Mouse (Mus musculus): ENCODE data around the gene Zp3. TPM values are rescaled to one million over a fixed set of nuclear protein-coding genes. Genes with fewer than 3 reads are reported as not detected.

Zp3 gene
- polyA plus RNA-seq, 3 experiments from 2014 or later, result not detected

DNA sequence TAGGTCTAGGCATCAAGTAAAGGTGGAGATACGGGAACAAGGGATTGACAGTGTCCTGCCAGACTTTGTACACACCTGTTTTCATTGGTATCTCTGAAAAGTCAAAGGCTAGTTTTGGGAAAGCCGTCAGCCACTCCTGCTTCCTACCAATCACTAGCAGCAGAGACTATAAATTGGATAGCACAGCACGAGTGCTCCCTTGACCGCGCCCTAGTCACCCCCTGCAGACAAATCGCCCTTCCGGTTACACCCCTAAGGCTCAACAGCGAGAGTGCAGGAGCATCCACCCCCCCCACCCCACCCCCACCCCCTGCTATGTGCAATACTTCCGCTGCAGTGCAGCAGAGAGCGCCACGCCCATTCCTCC, 17.8 kb upstream of the Zp3 start:
- ATAC-seq, result no peak

DNA sequence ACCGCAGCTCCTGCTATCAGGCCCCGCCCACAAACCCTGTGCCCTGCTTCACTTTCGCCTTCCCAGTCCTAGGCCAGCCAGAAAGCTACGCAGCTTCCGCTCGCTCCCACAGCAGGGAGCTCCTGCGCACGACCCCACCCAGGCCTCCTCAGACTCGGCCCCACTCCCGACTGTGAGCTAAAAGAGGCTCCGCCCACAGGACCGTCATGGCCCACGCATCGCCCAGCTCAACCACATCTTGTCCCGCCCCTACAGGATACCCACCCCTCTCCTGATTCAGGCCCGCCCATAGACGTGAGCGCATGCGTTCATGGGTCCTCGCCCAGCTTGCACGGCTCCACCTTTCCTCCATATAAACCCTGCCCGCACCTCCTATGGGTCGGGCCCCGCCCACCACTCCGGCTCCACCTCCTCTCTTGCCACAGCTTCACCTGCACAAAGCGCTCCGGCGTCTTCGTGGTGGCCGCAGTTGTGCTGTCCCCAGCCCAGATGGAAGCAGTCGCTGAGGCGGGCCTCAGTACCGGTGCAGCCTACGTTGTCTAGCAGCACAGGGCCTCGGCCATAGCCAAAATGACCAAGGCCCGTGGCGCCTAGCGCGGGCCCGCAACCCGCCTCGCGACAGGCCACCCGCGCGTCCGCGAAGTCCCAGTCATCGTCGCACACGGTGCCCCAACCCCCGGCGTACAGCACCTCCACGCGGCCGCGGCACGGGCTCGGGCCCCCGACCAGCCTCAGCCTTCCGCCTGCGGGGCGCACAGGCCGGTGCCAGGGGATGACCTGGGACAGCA, 17.2 kb upstream of the Zp3 start:
- ATAC-seq, result peak; percentile 85

DNA sequence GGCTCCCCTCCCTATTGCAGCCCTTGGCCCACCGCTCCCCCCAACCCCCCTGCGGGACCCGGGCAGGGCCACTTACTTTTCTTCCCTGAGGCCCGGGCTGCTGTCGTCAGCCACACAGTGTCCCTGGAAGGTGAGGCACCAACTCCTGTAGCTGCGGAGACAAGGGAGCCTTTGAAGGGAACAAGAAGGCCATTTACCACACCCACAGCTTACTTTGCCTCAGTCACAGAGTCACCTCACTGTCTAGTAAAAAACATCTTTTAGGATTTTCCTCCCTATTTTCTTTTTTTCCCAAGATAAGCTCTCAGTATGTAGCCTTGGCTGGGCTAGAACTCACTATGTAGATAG, 16.6 kb upstream of the Zp3 start:
- no peak for ATAC-seq

DNA sequence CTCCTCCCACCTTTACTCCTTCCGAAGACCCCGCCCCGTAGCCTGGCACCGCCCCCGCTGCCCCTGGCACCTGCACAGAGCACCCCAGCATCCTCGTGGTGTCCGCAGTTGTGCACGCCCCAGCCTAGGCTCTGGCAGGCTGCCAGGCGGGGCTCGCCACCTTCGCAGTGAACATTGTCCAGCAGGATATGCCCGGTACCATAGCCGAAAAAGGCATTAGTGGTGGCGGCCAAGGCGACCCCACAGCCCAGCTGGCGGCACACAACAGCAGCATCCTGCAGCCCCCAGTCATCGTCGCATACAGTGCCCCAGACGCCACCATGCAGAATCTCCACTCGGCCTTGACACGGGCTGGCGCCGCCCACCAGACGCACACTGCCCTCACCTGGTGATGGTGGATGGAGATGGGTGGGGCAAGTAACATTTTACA, 14.4 kb upstream of the Zp3 start:
- no peak for ATAC-seq

DNA sequence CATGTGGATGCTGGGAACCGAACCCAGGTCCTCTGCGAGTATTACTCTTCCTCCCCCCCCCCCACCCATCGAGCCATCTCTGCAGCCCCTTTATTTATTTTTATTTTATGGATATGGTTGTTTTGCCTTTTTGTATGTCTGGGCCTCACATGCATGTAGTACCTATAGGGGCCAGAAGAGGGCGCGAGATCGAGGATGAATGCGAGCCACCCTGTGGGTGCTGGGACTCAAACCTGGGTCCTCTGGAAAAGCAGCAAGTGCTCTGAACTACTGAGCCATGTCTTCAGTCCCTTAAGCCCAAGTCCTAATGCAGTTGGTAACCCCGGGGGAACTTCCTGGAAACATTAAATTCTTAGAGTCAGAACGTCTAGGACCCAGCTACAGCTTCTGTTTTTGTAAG, 13.0 kb upstream of the Zp3 start:
- ATAC-seq, result no peak

DNA sequence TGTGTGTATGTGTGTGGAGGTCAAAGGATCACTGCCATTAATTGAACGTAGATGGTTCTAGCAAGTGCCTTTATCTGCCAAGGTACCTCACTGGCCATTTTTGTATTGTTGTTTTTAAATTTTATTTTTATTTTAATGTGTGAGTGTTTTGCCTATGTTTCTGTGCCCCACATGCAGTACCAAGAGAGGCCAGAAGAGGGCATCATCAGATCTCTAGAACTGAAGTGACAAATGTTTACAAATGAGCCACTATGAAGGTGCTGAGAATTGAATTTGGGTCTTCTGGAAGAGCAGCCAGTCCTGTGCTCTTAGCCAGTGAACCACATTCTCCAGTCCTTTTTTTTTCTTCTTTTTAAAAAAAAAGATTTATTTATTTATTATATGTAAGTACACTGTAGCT, 11.1 kb upstream of the Zp3 start:
- ATAC-seq, result no peak

DNA sequence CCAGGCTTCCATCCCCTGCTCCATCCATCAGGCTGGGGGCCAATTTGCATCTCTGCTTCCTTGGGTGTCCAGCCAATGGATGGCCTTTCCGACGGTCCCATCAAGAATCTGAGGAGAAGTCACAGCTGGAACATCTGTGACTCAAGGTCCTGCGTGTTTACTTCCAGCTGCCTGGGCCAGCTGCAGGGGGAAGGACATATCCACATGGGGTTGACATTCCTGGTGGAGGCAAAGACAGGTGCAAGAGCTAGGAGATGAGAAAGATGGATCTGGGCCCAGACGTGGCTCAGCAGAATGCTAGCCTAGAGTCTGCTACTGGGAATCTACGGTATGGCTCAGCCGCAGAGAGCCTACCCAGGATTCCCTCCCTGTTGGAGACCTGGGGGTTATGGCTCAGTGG, 9.7 kb upstream of the Zp3 start:
- no peak for ATAC-seq

DNA sequence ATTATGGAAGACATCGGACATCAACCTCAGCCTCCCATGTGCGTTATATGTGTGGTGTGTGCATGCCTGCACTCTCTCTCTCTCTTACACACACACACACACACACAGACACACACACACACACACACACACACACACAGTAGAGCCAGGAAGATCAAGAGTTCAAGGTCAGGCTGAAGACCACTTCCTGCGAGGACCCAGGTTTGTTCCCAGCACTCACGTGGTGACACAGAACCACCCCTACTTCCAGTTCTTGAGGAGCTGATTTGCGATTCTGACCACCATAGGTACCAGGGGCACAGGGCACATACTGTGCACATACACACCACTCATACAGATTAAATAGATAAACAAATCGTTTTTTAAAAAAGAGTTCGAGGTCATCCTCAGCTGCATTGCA, 8.0 kb upstream of the Zp3 start:
- no peak for ATAC-seq

DNA sequence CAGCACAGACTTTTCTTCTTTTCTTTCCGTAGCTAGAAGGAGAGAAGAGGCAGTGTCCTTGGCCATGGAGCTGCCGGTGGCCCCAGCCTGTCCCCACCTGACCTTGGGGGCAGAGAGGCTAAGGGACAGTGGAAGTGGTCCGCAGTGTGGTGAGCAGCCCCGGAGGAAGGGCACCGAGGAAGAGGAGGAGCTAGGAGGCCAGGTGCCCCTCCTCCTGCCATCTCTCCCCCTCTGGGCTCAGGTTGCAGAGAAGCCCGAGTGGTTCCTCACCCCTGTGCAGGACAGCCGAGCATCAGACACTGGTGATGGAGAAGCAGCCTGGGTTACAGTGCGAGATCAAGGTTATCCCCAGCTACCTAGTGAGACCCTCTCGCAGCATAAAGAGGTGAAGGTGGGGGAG, 5.5 kb upstream of the Zp3 start, which contains the start of gene Ssc4d:
Gene Ssc4d (minus strand): TSS at position 167 of the 400 bp plus-strand sequence.
- ATAC-seq, result no peak

DNA sequence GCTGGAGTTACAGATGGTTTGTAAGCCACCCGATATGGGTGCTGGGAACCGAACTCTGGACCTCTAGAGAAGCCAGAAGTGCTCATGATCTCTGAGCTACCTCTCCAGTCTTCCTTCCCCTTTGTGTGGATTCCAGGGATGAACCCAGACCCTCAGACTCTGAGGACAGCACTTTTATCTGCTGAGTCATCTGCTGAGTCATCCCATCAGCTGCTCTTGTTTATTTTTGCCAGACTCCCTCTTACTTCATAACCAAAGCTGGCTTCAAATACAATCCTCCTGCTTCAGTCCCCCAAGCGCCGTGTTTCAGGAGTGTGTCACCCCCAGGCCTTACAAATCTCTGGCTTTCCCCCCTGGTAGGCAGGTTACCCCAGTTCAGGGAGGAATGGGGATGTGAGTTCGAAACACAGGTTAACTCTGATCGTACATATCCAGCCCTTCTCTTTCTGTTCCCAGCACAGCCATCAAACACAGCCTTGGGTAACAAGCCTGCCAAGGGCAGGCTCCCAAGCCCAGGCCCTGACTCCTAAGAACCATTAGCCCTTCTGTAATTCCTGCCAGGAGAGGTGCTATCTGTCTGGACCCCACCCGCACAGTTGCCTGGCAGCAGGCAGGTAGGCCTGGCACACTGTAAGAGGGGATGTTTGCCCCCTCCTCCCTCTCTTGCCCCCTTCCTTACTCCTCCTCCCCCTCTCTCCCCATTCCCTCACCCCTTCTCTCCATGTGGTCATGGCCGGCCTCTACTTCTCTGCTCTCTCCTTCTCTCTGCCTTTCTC, 3.8 kb upstream of the Zp3 start:
- ATAC-seq, result no peak

DNA sequence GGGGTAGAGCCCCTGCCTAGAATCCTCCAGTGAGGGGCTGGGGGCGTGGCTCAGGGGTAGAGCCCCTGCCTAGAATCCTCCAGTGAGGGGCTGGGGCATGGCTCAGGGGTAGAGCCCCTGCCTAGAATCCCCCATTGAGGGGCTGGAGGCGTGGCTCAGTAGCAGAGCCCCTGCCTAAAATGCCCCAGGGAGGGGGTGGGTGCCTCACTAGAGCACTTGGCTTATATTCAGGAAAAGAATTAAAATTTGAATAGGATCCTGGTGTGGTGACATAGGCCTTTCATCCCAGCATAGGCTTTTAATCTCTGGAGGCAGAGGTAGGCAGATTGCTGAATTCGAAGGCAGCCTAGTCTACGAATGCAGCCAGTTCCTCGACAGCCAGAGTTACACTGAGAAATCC, 518 bp upstream of the Zp3 start:
- no peak for ATAC-seq

DNA sequence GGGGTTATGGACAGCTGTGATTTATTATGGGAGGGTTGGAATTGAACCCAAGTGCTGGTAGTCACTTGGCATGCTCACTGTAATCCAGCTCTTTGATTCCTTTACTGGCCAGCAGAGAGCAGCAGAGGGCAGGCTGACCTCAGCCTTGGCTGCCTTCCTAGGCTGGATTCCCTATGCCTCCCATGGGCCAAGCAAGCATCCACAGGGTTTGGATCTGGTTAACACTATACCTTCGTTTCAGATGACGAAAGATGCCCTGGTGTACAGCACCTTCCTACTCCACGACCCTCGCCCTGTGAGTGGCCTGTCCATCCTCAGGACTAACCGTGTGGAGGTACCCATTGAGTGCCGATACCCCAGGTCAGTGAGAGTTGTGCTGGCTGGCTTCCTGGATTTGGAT, 2.5 kb downstream of the Zp3 start:
- peak; percentile 52 for ATAC-seq

DNA sequence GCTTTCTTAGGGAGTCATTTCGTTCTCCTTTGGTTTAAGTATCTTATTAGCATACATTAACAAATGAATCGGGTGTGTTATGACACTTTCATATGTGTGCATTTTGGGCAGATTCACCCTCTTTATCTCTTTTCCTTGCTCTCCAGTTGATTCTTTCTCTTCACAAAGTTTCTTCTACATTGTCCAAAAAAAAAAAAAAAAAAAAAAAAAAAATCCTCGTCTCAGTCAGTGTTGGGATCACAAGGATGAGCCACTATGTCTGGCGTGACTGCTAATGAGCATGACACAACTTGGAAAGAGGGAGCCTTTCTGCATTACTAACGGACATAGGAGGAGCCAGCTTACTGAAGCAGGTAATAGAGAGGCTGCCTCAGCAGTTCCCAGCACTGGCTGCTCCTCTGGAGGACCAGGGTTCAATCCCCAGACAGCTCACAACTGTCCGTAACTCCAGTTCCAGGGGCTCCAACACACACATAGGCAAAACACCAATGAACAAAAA, 4.7 kb downstream of the Zp3 start:
- ATAC-seq, result no peak

DNA sequence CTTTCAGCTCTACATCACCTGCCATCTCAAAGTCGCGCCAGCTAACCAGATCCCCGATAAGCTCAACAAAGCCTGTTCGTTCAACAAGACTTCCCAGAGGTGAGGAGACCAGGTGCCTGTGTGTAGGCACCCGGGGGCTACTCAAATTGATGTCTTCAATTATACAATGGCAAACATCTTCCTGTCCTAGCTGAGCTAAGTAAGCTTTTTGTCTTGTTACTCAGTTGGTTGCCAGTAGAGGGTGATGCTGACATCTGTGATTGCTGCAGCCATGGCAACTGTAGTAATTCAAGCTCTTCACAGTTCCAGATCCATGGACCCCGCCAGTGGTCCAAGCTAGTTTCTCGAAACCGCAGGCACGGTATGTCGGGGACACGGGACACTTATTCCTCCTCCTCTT, 7.3 kb downstream of the Zp3 start:
- no peak for ATAC-seq

DNA sequence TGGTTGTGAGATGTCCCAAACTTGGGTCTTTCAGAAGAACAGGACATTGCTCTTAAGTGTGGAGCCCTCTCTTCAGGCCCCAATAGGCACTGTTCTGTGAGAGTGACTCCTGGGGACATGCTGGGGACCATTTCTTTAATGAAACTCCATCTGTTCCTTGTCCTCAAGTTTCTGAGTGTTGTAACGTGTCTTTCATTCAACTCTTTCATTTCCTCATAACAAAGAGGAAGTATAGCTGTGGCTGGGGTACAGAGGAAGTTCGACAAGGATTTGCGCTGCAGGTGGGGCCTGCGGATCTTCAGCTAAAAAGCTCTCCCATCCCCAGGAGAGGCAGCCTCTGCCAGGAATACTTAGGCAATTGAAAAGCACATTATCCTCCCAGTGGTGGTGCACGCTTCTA, 10.7 kb downstream of the Zp3 start:
- no peak for ATAC-seq

DNA sequence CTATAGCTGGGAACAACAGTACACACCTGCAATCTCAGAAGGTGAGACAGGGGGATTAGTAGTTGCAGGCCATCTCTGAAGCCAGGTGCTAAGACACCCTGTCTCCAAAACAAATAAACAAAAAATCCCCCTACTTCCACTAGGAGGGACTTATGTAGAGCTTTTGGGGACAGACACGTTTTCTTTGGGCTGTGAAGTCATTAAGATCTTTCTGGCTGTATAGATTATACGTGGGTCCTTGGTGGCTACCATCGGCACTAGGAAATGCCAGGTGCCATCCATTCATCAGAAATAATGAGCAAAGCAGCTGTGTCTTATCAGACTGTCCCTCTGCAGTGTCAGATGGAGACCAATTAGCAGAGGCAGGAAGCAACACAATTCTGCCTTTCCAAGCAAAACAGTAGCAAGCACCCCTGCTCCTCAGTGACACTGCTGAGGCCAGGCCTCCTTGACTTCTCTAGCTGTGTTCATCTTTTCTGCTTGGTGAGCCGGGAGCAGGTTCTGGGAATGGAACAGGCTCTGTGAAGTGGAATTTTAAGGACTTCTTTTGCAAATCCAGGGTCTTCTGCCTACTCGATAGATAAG, 13.6 kb downstream of the Zp3 start:
- no peak for ATAC-seq

DNA sequence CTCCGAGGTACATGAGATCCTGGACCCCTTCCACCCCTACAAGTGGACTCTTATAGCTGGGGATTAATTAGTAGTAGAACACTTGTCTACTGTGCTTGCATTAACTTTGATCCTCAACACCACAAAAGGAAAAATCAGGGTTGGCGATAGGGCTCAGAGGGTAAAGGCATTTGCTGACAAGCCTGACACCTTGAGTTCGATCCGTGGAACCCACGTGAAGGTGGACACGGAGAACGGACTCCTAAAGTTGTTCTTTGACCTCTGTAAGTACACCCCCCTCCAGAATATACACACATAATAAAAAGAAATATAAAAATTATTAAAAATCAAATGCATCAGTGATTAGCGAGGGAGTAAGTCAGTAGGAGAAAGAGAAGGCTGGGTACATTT, 14.4 kb downstream of the Zp3 start:
- ATAC-seq, result no peak

DNA sequence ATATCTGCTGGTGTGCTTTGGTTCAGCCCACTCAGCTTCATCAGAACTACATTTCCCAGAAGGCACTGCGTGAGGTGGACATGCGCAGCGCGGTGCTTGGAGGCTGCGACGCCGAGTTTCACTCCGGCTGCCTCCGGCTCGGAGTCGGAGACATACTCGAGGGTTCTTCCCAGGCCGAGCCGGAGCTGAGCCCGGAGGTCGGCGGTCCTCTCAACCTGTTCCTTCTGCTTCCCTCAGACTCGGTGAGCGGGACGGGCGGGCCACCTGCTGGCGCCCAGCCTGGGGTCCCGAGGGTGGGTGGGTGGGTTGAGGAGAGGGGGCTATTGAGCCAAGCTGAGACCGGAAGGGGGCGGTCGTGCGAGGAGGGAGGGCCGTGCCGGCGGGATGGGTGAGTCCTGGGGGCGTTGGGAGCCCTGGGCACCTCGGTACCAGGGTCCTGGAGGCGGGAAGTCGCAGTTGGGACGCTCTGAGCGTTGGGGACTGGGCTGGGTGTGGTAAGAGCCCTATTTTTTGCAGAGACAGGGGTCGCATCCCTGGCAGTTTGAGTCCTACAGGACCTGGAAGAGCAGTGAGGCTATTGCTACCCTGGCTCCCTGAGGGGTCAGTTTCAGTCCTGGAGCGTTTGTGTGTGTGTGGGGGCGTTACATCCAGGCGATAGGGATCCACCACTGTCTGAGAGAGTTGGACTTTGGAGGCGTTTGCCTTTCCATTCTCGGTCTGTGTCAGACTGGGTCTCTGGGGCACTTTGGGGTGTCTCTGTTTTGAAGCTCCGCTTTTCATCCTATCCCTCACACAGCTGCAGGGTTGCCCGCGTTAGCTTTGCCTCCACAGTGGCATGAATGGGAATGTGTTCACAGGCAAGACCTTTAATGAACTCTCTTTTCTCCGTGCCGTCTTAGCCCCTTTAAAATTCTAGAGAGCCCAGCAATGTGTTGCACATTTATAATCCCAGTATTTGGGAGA, 15.1 kb downstream of the Zp3 start, which contains the start of gene Dtx2:
Gene Dtx2 (plus strand): TSS at position 76 of the 963 bp plus-strand sequence.
- peak; percentile 96 for ATAC-seq

DNA sequence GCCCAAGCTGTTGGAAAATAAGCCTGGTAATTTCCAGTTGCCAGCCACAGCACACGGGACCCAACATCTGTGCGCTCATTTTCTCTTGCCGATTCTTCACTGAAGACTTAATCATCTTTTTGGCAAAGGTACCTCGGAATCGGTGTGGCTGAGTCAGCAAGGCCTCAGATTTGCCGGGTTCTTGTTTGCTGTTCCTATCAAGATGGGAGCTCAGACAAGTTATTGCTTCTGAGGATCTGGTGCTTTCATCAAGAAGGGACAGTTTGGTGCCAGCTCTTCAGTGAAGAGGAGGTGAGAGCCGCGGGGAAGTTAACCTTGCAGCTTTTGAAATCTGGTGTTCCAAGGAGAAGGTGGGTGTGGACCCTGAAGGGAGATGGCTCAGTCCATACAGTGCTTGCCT, 16.3 kb downstream of the Zp3 start:
- no peak for ATAC-seq

DNA sequence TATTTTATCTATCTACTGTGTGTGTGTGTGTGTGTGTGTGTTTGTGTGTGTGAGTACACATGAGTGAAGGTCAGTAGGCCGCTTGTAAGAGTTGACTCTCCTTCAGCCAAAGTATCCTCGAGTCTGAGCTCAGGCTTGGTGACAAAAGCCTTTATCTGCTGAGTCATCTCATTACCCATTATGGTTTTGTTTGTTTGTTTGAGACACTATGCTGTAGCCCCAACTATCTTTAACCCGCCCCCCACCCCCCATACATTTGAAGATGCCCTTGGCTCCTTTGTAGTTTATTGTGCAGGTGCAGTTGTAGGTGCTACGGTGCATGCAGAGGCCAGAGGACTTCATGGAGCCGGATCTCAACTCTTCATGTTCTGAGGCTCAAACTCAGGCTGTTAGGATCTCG, 21.3 kb downstream of the Zp3 start:
- ATAC-seq, result no peak

DNA sequence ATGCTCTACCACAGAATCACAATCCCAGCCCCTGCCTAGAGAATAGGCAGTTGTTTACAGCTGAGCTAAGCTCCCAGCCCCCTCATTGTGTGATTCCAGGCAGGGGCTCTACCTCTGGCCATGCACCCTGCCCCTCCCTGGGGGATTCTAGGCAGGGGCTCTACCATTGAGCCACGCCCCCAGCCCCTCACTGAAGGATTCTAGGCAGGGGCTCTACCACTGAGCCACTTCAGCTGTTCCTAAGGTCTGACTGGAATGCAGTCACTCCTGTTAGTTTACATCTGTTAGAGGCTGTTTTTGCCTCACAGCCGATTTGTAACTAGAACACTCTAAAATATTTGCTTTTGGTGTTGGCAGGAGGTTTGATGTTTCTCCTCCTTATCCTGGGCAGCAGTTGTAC, 22.4 kb downstream of the Zp3 start:
- no peak for ATAC-seq

DNA sequence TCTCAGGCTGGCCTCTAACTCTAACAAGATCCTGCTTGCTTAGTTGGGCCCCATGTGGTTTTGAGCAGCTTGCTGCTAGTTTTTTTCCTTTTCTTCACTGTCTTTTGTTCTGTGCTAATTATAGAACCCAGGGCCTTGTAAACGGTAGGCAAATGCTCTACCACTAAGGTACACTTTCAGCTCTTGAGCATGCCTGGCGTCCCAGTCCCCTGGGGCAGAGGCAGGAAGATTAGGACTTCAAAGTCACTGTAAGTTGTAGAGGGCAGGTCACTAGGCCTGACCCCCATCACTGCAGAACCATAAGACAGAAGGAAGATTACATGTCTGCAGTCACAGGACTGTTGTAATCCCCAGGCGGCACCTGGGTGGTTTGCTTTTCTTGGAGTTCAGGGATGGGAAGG, 22.9 kb downstream of the Zp3 start:
- ATAC-seq, result no peak

DNA sequence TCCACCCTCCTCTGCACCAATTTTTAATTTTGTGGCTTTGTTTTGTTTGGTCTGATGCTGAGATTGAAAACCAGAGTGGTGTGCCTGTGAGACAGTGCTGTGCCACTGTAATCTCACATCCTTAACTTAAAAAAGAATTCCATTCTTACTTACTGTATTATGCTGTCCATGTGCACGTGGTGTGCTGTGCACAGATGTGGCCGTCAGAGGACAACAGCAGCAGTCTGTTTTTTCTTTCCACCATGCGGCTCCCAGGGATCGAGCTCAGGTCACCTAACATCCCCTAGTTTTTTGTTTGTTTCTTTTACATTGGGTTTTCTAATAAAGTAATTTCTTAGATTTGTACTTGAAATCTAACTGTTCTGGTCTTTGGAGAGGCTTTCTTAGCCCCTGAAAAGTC, 24.6 kb downstream of the Zp3 start:
- ATAC-seq, result no peak

Data from inflammation-experienced regulatory T-cells, adult 6 months (primary cell).